Mouse (Mus musculus) MEL (cell line): ENCODE measurements around the gene Pip5k1b.

Experiments
- CTCF ChIP-seq, 3 experiments: IDR thresholded peaks in 2 of 3; conservative IDR thresholded peaks in 1 of 3; 2 replicates each; pipeline ENCODE4 v1.5.1; 2011 to 2012; ENCODE audit warnings: low read length in 3 of 3, low read depth in 2 of 3, mild to moderate bottlenecking in 2 of 3, improper control_type of control experiment in 1 of 3, inconsistent platforms in 1 of 3, mixed read lengths in 1 of 3, moderate library complexity in 1 of 3; ENCODE audit not compliant: control insufficient read depth in 1 of 3, insufficient read depth in 1 of 3, poor library complexity in 1 of 3, severe bottlenecking in 1 of 3
- MYC ChIP-seq: IDR thresholded peaks from 2 replicates; pipeline ENCODE4 v1.6.1; 2011; ENCODE audit warnings: low read depth, mild to moderate bottlenecking, low read length, improper control_type of control experiment, moderate library complexity
- POLR2A ChIP-seq, 2 experiments: IDR thresholded peaks; 2 replicates each; pipeline ENCODE4 v1.6.1; 2011 to 2012; ENCODE audit warnings: low read length in 2 of 2, mild to moderate bottlenecking in 2 of 2, control low read depth in 1 of 2, improper control_type of control experiment in 1 of 2, low read depth in 1 of 2, moderate library complexity in 1 of 2; ENCODE audit not compliant: control insufficient read depth in 1 of 2, insufficient read depth in 1 of 2, poor library complexity in 1 of 2
- POLR2AphosphoS2 ChIP-seq: IDR thresholded peaks from 2 replicates; pipeline ENCODE4 v1.6.1; 2011; ENCODE audit warnings: low read length, improper control_type of control experiment
- SMC3 ChIP-seq: IDR thresholded peaks from 2 replicates; pipeline ENCODE4 v1.6.1; 2011; ENCODE audit warnings: low read depth, low read length, improper control_type of control experiment
- UBTF ChIP-seq: IDR thresholded peaks from 2 replicates; pipeline ENCODE4 v1.6.1; 2012; ENCODE audit warnings: low read depth, mild to moderate bottlenecking, inconsistent platforms, low read length, improper control_type of control experiment, moderate library complexity, borderline replicate concordance; ENCODE audit not compliant: insufficient read depth
- ZNF384 ChIP-seq: IDR thresholded peaks from 2 replicates; pipeline ENCODE4 v1.6.1; 2012; ENCODE audit warnings: low read depth, mild to moderate bottlenecking, inconsistent platforms, low read length, improper control_type of control experiment

DNA sequence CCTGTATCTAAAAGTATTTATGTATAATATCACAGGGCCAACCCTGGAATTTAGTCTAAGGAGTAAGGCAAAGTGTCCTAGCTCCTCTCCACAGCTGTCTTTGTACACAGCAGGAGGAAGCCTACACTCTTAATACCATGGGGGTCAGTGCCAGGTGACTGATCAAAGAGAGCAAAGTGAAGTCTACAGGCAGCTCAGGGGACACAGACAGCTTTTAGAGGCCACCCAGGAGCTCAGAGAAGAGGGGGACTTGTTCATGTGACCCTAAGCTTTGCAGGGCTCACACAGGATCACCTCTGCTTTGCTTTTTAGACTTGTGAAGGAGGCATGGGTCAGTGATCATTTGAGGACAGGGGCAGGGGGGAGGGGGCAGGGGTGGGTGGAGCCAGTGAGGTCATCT, 54.1 kb downstream of the Pip5k1b start:
- TF ChIP-seq POLR2A (IDR thresholded peaks at IDR 0.05; ENCODE audit: control insufficient read depth in 1 of 2, insufficient read depth in 1 of 2, low read depth in 1 of 2, low read length in 2 of 2, poor library complexity in 1 of 2) = no peak
- TF ChIP-seq ZNF384 = no peak
- TF ChIP-seq SMC3 = no peak
- no peak for TF ChIP-seq MYC
- no peak for TF ChIP-seq UBTF
- no peak for TF ChIP-seq POLR2AphosphoS2
- no peak for TF ChIP-seq CTCF (IDR thresholded peaks at IDR 0.05 in 2 of 3, conservative IDR thresholded peaks at IDR 0.05 in 1 of 3; ENCODE audit: control insufficient read depth in 1 of 3, insufficient read depth in 1 of 3, low read depth in 2 of 3, low read length in 3 of 3, poor library complexity in 1 of 3, severe bottlenecking in 1 of 3)
